Mouse (Mus musculus) hindbrain, embryonic 10.5 days (tissue): ENCODE data around the gene Prkacb. TPM values are rescaled to one million over a fixed set of nuclear protein-coding genes. Genes with fewer than 3 reads are reported as not detected.

Source experiments
- DNase-seq: peaks from one replicate; pipeline ENCODE4 v3.0.0-alpha.2; 2017; ENCODE audit warnings: low spot score
- H3K27ac ChIP-seq: fragments of 300-500 bp; sonication (generic); 2 replicates; pipeline ENCODE4 v1.5.1; 2016; ENCODE audit warnings: mild to moderate bottlenecking, moderate library complexity
- H3K27me3 ChIP-seq: fragments of 300-500 bp; sonication (generic); 2 replicates; pipeline ENCODE4 v1.6.1; 2016; ENCODE audit warnings: mild to moderate bottlenecking; ENCODE audit not compliant: poor library complexity, insufficient read depth, severe bottlenecking
- H3K36me3 ChIP-seq: fragments of 300-500 bp; sonication (generic); 2 replicates; pipeline ENCODE4 v1.6.1; 2016; ENCODE audit warnings: mild to moderate bottlenecking, moderate library complexity
- H3K4me1 ChIP-seq: fragments of 300-500 bp; sonication (generic); replicated peaks from 2 replicates; pipeline ENCODE4 v1.6.1; 2016; ENCODE audit warnings: mild to moderate bottlenecking
- H3K4me3 ChIP-seq: fragments of 300-500 bp; sonication (generic); 2 replicates; pipeline ENCODE4 v1.5.1; 2016; ENCODE audit warnings: mild to moderate bottlenecking, moderate library complexity
- H3K9me3 ChIP-seq: fragments of 300-500 bp; sonication (generic); 2 replicates; pipeline ENCODE4 v1.6.1; 2016; ENCODE audit warnings: mild to moderate bottlenecking, moderate library complexity
- WGBS: fragments of 180-500 bp; shearing (Covaris S2); methylation state at CpG from one replicate; pipeline ENCODE4 v1.1.7; 2016; 5-methylcytosine and 5-hydroxymethylcytosine counted together
- polyA plus RNA-seq: library from polyadenylated mRNA; unstranded; fragments of >200 nt; fragmentation: Nextera tagmentation; extraction: Ambion mirVana; gene quantifications from 2 replicates; pipeline ENCODE4 v1.2.1, GENCODE M21; 2016

The Prkacb gene
- 57.0 and 60.5 TPM in 2 replicates for polyA plus RNA-seq

GRCm38 (mm10) chr3:146812901-146813393, at the start of gene Prkacb:
TSS of gene Prkacb (minus strand) at chr3:146812990.
- Histone ChIP-seq H3K4me3 (peak within 1 kb of the TSS; percentile 99), H3K27me3 (no peaks in the 10 kb centered on the region), H3K36me3 (0 out of 2 replicates have a peak, but pooled peaks cover 4% of the 10 kb centered on the region), H3K27ac (peak within 1 kb of the TSS; percentile 97), H3K4me1 (peaks cover 18% of the 10 kb centered on the region), H3K9me3 (no peaks in the 10 kb centered on the region)
- under 1% methylated on average over 60 of the region's 60 CpGs for whole genome bisulfite sequencing
- peak; percentile 89 for DNase-seq

DNA sequence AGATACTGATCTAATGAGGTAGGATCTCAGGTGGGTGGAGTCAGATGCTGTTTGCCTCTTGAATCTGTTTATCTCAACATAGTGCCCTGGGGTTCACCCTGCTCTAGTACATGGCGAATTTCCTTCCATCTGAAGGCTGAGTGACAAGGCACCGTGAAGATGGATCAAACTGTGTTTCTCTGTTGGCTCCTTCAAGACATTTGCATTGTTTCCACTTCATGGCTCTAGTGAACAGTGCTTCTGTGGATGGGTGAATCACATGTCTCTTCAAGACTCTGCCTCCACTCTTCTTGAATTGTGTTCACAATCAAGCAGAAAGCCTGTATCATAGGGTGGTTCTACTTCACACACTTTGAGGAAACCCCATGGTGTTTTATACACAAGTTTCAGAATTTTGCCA, 47.5 kb upstream of the Prkacb start:
- no peaks in the 10 kb centered on the region for H3K27me3 ChIP-seq
- H3K9me3 ChIP-seq: no peaks in the 10 kb centered on the region
- WGBS: 73% methylated on average over 2 of the region's 2 CpGs
- H3K4me3 ChIP-seq: no peak overlapping the region
- no peak overlapping the region for H3K27ac ChIP-seq
- no peaks in the 10 kb centered on the region for H3K36me3 ChIP-seq
- no peaks in the 10 kb centered on the region for H3K4me1 ChIP-seq
- no peak for DNase-seq

- Histone ChIP-seq H3K36me3 (no peaks in the 10 kb centered on the region), H3K27ac (no peak overlapping the region), H3K9me3 (no peaks in the 10 kb centered on the region), H3K4me3 (no peak overlapping the region), H3K27me3 (no peaks in the 10 kb centered on the region), H3K4me1 (peaks cover 6% of the 10 kb centered on the region)
- WGBS: 83% methylated on average over 10 of the region's 10 CpGs
- DNase-seq: no peak
These were observed 44.6 kb upstream of the Prkacb start for GRCm38 (mm10) chr3:146857373-146857772.

DNA sequence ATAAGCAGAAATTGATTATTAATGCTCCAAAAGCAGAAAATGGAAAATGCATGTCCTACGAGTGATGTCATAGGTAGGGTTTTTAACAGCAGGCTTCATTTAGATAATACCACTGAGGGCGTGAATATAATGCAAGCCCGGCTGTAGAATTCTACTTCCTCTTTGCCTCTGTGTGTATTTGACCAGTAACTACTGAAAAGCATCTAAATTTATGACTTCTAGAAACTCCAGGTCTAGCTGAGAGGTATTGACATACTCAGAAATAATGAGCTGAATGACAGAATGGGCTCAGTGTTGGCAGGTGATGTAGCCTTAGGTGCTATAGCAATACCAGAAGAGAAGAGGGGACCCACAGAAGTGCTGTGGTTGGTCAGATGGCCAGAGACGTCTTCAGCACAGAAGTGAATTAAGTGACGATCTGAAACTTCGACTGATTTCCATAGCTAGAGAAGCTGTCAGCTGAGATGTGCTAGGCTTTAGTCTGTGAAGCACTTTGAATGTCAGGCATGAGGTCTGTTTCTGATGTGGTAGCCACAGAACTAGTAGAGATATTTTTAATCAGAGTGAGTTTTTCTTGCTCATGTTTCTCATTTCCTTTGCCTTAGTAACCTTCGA, 41.8 kb upstream of the Prkacb start:
- Histone ChIP-seq H3K36me3 (no peaks in the 10 kb centered on the region), H3K27ac (no peak overlapping the region), H3K4me3 (no peak overlapping the region), H3K4me1 (peaks cover 16% of the 10 kb centered on the region), H3K27me3 (no peaks in the 10 kb centered on the region), H3K9me3 (no peaks in the 10 kb centered on the region)
- WGBS: 83% methylated on average over 7 of the region's 7 CpGs
- DNase-seq: no peak

GRCm38 (mm10) chr3:146851966-146852891, 39.4 kb upstream of the Prkacb start, which contains the start of gene Ttll7:
TSS of gene Ttll7 (plus strand) at chr3:146852367.
- Histone ChIP-seq H3K4me1 (peaks cover 16% of the 10 kb centered on the region), H3K36me3 (no peaks in the 10 kb centered on the region), H3K4me3 (peak within 1 kb of the TSS; percentile 74), H3K9me3 (no peaks in the 10 kb centered on the region), H3K27ac (peak within 1 kb of the TSS; percentile 95), H3K27me3 (no peaks in the 10 kb centered on the region)
- under 1% methylated on average over 36 of the region's 36 CpGs for WGBS
- peak; percentile 87 for DNase-seq

DNA sequence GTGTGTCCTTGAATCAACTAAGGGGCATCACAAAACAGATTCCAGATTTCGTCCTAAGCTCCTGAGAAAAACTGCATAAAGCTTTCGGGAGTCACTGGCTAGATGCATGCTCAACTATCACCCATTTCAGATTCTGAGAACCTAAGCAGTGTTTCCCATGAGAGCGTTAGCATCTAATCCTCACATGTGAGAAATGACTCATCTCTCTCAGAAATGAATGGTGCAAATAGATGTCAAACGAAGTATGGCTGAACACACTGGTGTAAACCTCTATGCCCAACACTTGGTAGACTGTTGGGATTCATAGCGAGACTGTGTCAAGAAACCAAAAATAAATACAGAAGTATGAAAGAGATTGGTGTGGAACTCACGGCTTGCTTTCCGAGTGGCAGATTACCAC, 36.6 kb upstream of the Prkacb start:
- H3K36me3 ChIP-seq: no peaks in the 10 kb centered on the region
- H3K27ac ChIP-seq: no peak overlapping the region
- no peaks in the 10 kb centered on the region for H3K9me3 ChIP-seq
- WGBS: 91% methylated on average over 7 of the region's 7 CpGs
- no peaks in the 10 kb centered on the region for H3K27me3 ChIP-seq
- H3K4me3 ChIP-seq: no peak overlapping the region
- DNase-seq: no peak
- peaks cover 16% of the 10 kb centered on the region for H3K4me1 ChIP-seq

DNA sequence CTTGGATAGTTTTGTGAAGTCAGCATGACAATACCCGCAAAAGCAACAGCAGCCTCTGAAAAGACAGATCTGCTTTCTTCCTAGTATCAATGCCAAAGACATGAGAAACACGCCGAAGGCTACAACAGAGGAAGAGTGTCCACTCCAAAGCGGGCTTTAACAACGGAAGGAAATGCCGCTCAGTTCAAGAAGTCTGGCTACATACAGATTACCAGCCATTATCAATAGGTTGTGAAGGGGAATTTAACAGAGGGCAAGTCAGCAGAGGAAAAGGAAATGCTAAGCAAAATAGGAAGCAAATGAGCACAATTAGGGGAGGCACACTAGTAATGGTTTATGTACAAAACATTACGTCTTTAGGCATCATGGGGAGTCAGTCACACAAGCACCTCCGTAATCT, 35.3 kb upstream of the Prkacb start:
- 90% methylated on average over 8 of the region's 8 CpGs for WGBS
- no peak for DNase-seq
- Histone ChIP-seq H3K4me3 (no peak overlapping the region), H3K27me3 (no peaks in the 10 kb centered on the region), H3K27ac (no peak overlapping the region), H3K9me3 (no peaks in the 10 kb centered on the region), H3K4me1 (peaks cover 16% of the 10 kb centered on the region), H3K36me3 (no peaks in the 10 kb centered on the region)

DNA sequence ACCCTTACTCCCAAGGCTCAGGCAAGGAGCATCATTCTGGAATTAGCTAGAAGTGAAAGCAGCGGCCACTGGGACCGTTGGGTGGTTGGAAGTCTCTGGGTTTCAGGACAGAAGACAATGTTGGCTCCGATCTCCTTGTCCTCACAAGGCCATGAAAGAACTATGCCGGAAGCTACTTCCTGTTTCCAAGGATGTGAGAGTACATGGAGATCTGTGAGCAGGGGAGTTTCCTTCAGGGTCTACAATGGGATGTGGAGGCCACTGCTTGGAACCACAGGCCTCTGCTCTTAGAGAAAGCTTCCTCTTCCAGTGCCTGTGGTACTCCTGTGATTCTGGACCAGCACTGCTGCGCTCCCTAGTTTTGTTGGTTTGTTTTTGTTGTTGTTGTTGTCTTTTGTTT, 33.4 kb upstream of the Prkacb start:
- DNase-seq: no peak
- Histone ChIP-seq H3K4me3 (no peak overlapping the region), H3K36me3 (no peaks in the 10 kb centered on the region), H3K4me1 (no peaks in the 10 kb centered on the region), H3K27me3 (no peaks in the 10 kb centered on the region), H3K27ac (no peak overlapping the region), H3K9me3 (no peaks in the 10 kb centered on the region)
- WGBS: 93% methylated on average over 5 of the region's 5 CpGs

DNA sequence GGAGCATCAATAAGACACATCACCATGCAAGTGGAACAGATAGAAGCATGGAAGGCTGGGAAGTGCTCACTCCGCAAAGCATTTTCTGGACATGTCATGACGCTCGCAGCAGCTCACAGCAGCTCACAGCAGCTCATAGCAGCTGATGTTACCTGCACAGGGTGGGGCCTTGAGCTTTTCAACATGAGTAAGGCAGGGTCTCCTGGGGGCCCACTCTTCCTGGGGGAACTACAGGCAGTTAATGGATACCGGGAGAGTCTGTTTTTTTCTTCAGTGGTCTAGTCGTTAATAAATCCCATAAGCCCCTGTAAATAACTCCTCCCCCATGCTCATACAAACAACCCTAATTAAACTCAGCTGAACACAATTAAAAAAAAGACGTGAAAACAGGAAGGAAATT, 30.7 kb upstream of the Prkacb start:
- Histone ChIP-seq H3K36me3 (no peaks in the 10 kb centered on the region), H3K27ac (no peak overlapping the region), H3K27me3 (no peaks in the 10 kb centered on the region), H3K9me3 (no peaks in the 10 kb centered on the region), H3K4me3 (no peak overlapping the region), H3K4me1 (no peaks in the 10 kb centered on the region)
- no peak for DNase-seq
- WGBS: 70% methylated on average over 6 of the region's 6 CpGs

GRCm38 (mm10) chr3:146842766-146843165, 30.0 kb upstream of the Prkacb start:
- Histone ChIP-seq H3K27ac (no peak overlapping the region), H3K36me3 (no peaks in the 10 kb centered on the region), H3K4me3 (no peak overlapping the region), H3K9me3 (no peaks in the 10 kb centered on the region), H3K27me3 (no peaks in the 10 kb centered on the region), H3K4me1 (no peaks in the 10 kb centered on the region)
- 64% methylated on average over 3 of the region's 3 CpGs for WGBS
- DNase-seq: no peak

DNA sequence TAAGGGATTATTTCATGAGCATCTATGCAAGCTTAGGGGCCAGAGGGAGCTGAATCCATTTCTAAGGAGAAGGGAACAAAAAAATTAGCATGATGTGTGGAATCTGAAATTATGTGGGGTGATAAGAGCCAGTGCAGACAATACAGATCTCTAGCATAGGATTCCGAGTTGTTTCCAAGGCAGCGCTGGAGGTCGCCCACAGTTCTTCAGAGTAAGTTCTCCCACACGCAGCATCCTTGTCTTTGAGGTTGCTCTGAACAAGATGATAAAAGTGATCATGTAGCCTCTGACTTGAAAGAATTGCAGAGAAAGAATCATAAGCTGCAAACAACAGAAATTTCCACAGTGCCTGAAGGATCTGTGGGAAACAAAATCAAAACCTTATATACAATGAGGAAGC, 7.9 kb upstream of the Prkacb start:
- Histone ChIP-seq H3K36me3 (no peaks in the 10 kb centered on the region), H3K4me3 (no peak overlapping the region), H3K4me1 (no peaks in the 10 kb centered on the region), H3K27ac (no peak overlapping the region), H3K27me3 (no peaks in the 10 kb centered on the region), H3K9me3 (no peaks in the 10 kb centered on the region)
- DNase-seq: no peak
- WGBS: 86% methylated on average over 4 of the region's 4 CpGs

DNA sequence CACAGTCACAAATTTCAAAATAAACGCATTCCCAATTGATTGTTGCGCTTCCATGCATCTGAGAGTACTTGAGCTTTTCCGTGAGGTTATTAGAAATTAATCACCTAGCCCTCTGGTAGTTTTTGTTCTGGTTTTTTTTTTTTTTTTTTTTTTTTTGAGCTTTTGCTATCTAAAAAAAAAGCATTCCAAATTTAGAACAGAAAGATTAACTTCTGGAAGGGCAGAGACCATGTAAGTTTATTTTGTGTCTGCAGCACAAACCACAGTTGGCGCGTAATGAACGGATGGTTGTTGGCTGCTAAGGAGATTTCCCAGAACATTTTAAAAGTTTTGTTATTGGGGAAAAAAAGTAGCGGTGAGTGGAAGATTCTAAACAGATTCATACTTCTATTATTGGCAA, 834 bp upstream of the Prkacb start:
- 67% methylated on average over 7 of the region's 7 CpGs for WGBS

More for the DNA sequence above, 834 bp upstream of the Prkacb start:
- H3K4me3 ChIP-seq: peak overlapping the region; percentile 99
- DNase-seq: no peak
- H3K4me1 ChIP-seq: peaks cover 18% of the 10 kb centered on the region
- no peaks in the 10 kb centered on the region for H3K27me3 ChIP-seq
- 0 out of 2 replicates have a peak, but pooled peaks cover 4% of the 10 kb centered on the region for H3K36me3 ChIP-seq
- no peak overlapping the region for H3K27ac ChIP-seq
- H3K9me3 ChIP-seq: no peaks in the 10 kb centered on the region
